Mouse (Mus musculus) kidney, postnatal 0 days (tissue): Measurements from ENCODE around the gene Pet117. TPM values are rescaled to one million over a fixed set of nuclear protein-coding genes. Genes with fewer than 3 reads are reported as not detected.

Experiments
- ATAC-seq: fragments of 200-750 bp; cut with Nextera tagmentation; replicated peaks from 2 replicates; pipeline ENCODE4 v1.8.0; 2017; ENCODE audit warnings: low read depth, moderate number of reproducible peaks, moderate TSS enrichment, moderate library complexity; ENCODE audit not compliant: low FRiP score
- DNase-seq: peaks from one replicate; pipeline ENCODE4 v3.0.0-alpha.2; 2016; ENCODE audit warnings: low spot score
- H3K27ac ChIP-seq: fragments of 300-500 bp; sonication (generic); 2 replicates; pipeline ENCODE4 v1.5.1; 2014; ENCODE audit warnings: mild to moderate bottlenecking
- H3K27me3 ChIP-seq: fragments of 300-500 bp; sonication (generic); 2 replicates; pipeline ENCODE4 v1.6.1; 2014; ENCODE audit warnings: low read length, mixed read lengths; ENCODE audit not compliant: insufficient read depth
- H3K36me3 ChIP-seq: fragments of 300-500 bp; sonication (generic); 2 replicates; pipeline ENCODE4 v1.6.1; 2014; ENCODE audit warnings: low read length, mixed read lengths; ENCODE audit not compliant: insufficient read depth
- H3K4me1 ChIP-seq: fragments of 300-500 bp; sonication (generic); replicated peaks from 2 replicates; pipeline ENCODE4 v1.6.1; 2014; ENCODE audit warnings: antibody characterized with exemption, low read length, mixed read lengths; ENCODE audit not compliant: insufficient read depth
- H3K4me2 ChIP-seq: fragments of 300-500 bp; sonication (generic); 2 replicates; pipeline ENCODE4 v1.6.1; 2014; ENCODE audit warnings: mild to moderate bottlenecking, low read length, moderate library complexity, mixed read lengths
- H3K4me3 ChIP-seq: fragments of 300-500 bp; sonication (generic); replicated peaks from 2 replicates; pipeline ENCODE4 v1.5.1; 2014; ENCODE audit warnings: low read depth, low read length
- H3K9ac ChIP-seq: fragments of 300-500 bp; sonication (generic); 2 replicates; pipeline ENCODE4 v1.6.1; 2014; ENCODE audit warnings: low read depth, low read length
- H3K9me3 ChIP-seq: fragments of 300-500 bp; sonication (generic); replicated peaks from 2 replicates; pipeline ENCODE4 v1.6.1; 2016; ENCODE audit warnings: low read length, inconsistent platforms, mixed read lengths
- CTCF ChIP-seq: IDR thresholded peaks from 2 replicates; pipeline ENCODE4 v1.5.1; 2016; ENCODE audit warnings: antibody characterized with exemption, low read depth, mild to moderate bottlenecking, moderate library complexity
- WGBS: fragments of 180-500 bp; shearing (Covaris S2); extraction: QIAGEN DNeasy Blood & Tissue Kit; methylation state at CpG from one replicate; pipeline ENCODE4 v1.1.7; 2014; 5-methylcytosine and 5-hydroxymethylcytosine counted together
- polyA plus RNA-seq: library from polyadenylated mRNA; unstranded; fragments of >200 nt; fragmentation: Nextera tagmentation; extraction: Ambion mirVana; gene quantifications from 2 replicates; pipeline ENCODE4 v1.2.1, GENCODE M21; 2015

The Pet117 gene
- polyA plus RNA-seq, 1 experiment from 2014 or later = 3.2 TPM

GRCm38 (mm10) chr2:144343158-144343557, 25.6 kb upstream of the Pet117 start:
- H3K4me1 ChIP-seq = no peaks in the 10 kb centered on the region
- no peak overlapping the region for H3K27ac ChIP-seq
- no peak for DNase-seq
- H3K9ac ChIP-seq = no peak overlapping the region
- H3K4me3 ChIP-seq = no peak overlapping the region
- WGBS = 48% methylated on average over 4 of the region's 4 CpGs
- H3K9me3 ChIP-seq = no peaks in the 10 kb centered on the region
- H3K4me2 ChIP-seq = no peak overlapping the region
- H3K36me3 ChIP-seq = no peaks in the 10 kb centered on the region
- ATAC-seq = no peak
- H3K27me3 ChIP-seq = no peaks in the 10 kb centered on the region
- TF ChIP-seq CTCF = no peak

- H3K9me3 ChIP-seq = no peaks in the 10 kb centered on the region
- H3K27ac ChIP-seq = no peak overlapping the region
- DNase-seq = no peak
- no peaks in the 10 kb centered on the region for H3K4me1 ChIP-seq
- peak; percentile 33; the same call in 1 of the 2 replicates for TF ChIP-seq CTCF
- 80% methylated on average over 3 of the region's 3 CpGs for WGBS
- no peak overlapping the region for H3K4me3 ChIP-seq
- H3K4me2 ChIP-seq = no peak overlapping the region
- no peaks in the 10 kb centered on the region for H3K27me3 ChIP-seq
- no peak for ATAC-seq
- no peaks in the 10 kb centered on the region for H3K36me3 ChIP-seq
- no peak overlapping the region for H3K9ac ChIP-seq
These were observed 20.3 kb upstream of the Pet117 start for GRCm38 (mm10) chr2:144348525-144348924.

DNA sequence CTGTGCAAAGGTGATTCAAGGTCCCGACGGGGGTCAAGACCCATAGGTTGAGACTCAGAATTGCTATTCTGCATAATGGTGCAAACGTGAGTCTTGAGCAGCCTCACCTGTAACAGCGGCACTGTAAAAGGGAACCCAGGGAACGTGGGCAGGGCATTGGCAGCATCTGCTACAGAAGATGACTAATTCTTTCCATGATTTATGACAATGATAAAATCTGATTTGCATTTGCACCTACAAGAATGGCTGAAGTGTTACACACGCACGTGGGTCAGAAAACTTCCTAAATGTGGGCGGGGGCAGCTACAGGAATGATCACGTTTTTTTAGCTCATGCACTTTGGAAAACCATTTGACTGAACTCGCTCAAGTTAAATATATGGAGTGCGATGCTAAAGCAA, 16.0 kb upstream of the Pet117 start:
- H3K27me3 ChIP-seq = no peaks in the 10 kb centered on the region
- TF ChIP-seq CTCF = no peak
- no peak overlapping the region for H3K9ac ChIP-seq
- DNase-seq = no peak
- 80% methylated on average over 11 of the region's 11 CpGs for WGBS
- no peaks in the 10 kb centered on the region for H3K9me3 ChIP-seq
- no peaks in the 10 kb centered on the region for H3K4me1 ChIP-seq
- no peak overlapping the region for H3K4me2 ChIP-seq
- no peaks in the 10 kb centered on the region for H3K36me3 ChIP-seq
- H3K4me3 ChIP-seq = no peak overlapping the region
- H3K27ac ChIP-seq = no peak overlapping the region
- no peak for ATAC-seq

- DNase-seq (no peak), ATAC-seq (peak; percentile 83)
- H3K4me1 ChIP-seq = peaks cover 4% of the 10 kb centered on the region
- under 1% methylated on average over 35 of the region's 43 CpGs for WGBS
- no peaks in the 10 kb centered on the region for H3K9me3 ChIP-seq
- H3K9ac ChIP-seq = peak overlapping the region; percentile 82
- H3K4me3 ChIP-seq = peak overlapping the region; percentile 89
- peaks cover 8% of the 10 kb centered on the region; the same call in 1 of the 2 replicates for H3K36me3 ChIP-seq
- H3K27me3 ChIP-seq = no peaks in the 10 kb centered on the region
- peak overlapping the region; percentile 96 for H3K27ac ChIP-seq
- peak overlapping the region; percentile 68 for H3K4me2 ChIP-seq
- TF ChIP-seq CTCF = no peak
These were observed 225 bp downstream of the Pet117 start for GRCm38 (mm10) chr2:144369020-144369421.

- peak overlapping the region; percentile 89 for H3K4me3 ChIP-seq
- peak overlapping the region; percentile 68 for H3K4me2 ChIP-seq
- peaks cover 12% of the 10 kb centered on the region; the same call in 1 of the 2 replicates for H3K36me3 ChIP-seq
- H3K4me1 ChIP-seq = peaks cover 4% of the 10 kb centered on the region
- under 1% methylated on average over 12 of the region's 12 CpGs for WGBS
- DNase-seq = peak; percentile 53
- H3K9me3 ChIP-seq = no peaks in the 10 kb centered on the region
- H3K27me3 ChIP-seq = no peaks in the 10 kb centered on the region
- ATAC-seq = 0 out of 2 replicates have a peak, but pooled peaks have one; percentile 29
- peak overlapping the region; percentile 96 for H3K27ac ChIP-seq
- no peak for TF ChIP-seq CTCF
- H3K9ac ChIP-seq = peak overlapping the region; percentile 82
These were observed 715 bp downstream of the Pet117 start for GRCm38 (mm10) chr2:144369511-144369910.

DNA sequence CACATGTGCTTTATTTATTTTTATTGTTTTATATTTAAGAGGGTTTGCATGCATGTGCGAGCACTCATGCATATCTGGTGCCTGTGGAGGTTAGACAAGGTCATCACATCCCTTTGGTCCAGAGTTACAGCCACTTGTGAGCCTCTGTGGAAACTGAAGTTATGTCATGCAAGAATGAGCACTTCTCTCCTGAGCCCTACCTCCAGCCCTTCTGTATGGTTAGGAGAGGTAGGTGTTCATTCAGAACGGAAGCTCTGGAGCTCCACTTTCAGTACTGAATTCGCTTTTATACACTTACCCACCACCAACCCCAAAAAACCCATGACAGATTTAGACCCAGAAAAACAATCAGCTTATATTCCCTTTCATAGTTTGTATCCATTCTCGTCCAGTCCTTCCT, 2.8 kb downstream of the Pet117 start:
- no peak overlapping the region for H3K4me2 ChIP-seq
- DNase-seq (no peak), ATAC-seq (no peak)
- H3K27me3 ChIP-seq = no peaks in the 10 kb centered on the region
- WGBS = 62% methylated on average over 4 of the region's 4 CpGs
- no peak overlapping the region for H3K27ac ChIP-seq
- no peak overlapping the region for H3K9ac ChIP-seq
- no peak overlapping the region for H3K4me3 ChIP-seq
- no peak for TF ChIP-seq CTCF
- H3K36me3 ChIP-seq = peaks cover 26% of the 10 kb centered on the region
- no peaks in the 10 kb centered on the region for H3K9me3 ChIP-seq
- H3K4me1 ChIP-seq = peaks cover 4% of the 10 kb centered on the region

DNA sequence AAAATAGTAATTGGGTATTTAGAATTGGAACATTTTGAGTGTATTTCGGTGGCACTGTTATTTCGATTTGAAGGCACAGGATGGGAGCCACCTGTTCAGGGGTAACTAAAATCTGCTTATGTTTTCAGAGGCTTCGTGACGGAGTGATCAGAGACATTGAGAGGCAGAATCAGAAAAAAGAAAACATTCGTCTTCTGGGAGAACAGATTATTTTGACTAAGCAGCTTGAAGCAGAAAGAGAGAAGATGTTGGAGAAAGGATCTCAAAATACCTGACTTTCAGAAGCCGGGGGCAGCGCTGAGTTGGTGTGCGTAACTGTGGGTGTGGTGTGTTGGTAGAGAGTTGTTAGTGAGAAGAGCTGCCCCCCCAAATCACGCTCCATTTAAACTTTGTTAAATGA, 4.3 kb downstream of the Pet117 start:
- Histone ChIP-seq H3K4me2 (no peak overlapping the region), H3K9ac (no peak overlapping the region), H3K4me1 (peaks cover 4% of the 10 kb centered on the region), H3K9me3 (no peaks in the 10 kb centered on the region), H3K27ac (no peak overlapping the region), H3K4me3 (no peak overlapping the region), H3K36me3 (peaks cover 38% of the 10 kb centered on the region), H3K27me3 (no peaks in the 10 kb centered on the region)
- WGBS = 87% methylated on average over 9 of the region's 9 CpGs
- DNase-seq (no peak), ATAC-seq (no peak)
- TF ChIP-seq CTCF = no peak
